Mouse (Mus musculus): ENCODE measurements at regions not wholly inside any gene's neighbourhood (a gene's known extent, or its start where the extent isn't known, plus 50 kb on each side); places are given as distances from the start of the nearest gene placed in this dataset.

GRCm38 (mm10) chr8:126654353-126654752, 60.6 kb upstream of the Irf2bp2 start:
- TF ChIP-seq POLR2A (IDR thresholded peaks at IDR 0.05; ENCODE audit: borderline replicate concordance, extremely low read depth, insufficient read depth, insufficient read length, poor library complexity, severe bottlenecking) (no peak), CTCF (IDR thresholded peaks at IDR 0.05; ENCODE audit: borderline replicate concordance, extremely low read depth, insufficient read depth, insufficient read length) (no peak)
